Mouse (Mus musculus): Measurements from ENCODE around the gene Cdk6. TPM values are rescaled to one million over a fixed set of nuclear protein-coding genes. Genes with fewer than 3 reads are reported as not detected.

Cdk6 gene
- polyA plus RNA-seq, 1 experiment from 2014 or later: 16.0 TPM

GRCm38 (mm10) chr5:3460907-3461306, 119.6 kb downstream of the Cdk6 start:
- Histone ChIP-seq H3K27ac (ENCODE audit: low read length) (no peak overlapping the region), H3K4me1 (ENCODE audit: control insufficient read depth, low read depth, low read length) (peaks cover 27% of the 10 kb centered on the region)
- no peak for ATAC-seq (ENCODE audit: low read depth)

DNA sequence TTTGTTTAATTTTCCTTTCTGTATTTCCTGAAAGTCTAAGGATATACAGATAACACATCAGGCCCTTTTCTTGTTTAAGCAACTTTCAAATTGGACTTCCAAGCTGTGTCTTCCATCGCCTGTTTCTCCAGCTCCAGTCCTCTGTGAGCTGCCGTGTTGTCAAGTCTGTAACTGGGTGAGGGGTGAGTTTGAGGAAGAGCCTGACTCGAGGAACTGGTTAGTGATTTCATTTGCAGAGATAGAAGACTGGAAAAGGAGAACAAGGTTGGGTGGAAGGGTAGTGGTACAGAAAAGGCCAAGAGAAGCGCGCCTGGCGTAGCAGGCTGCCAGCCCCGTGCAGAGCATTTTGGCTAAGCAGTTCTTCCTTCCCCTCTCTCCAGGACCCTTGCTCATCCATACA, 120.1 kb downstream of the Cdk6 start:
- no peaks in the 10 kb centered on the region for H3K27me3 ChIP-seq (ENCODE audit: control insufficient read depth, insufficient read depth, low read depth, low read length)
- H3K4me3 ChIP-seq (ENCODE audit: low read depth, low read length): no peak overlapping the region
- ATAC-seq (ENCODE audit: low read depth): no peak
- WGBS (ENCODE audit: insufficient replicate concordance): 60% methylated on average over 7 of the region's 7 CpGs
- H3K9ac ChIP-seq (ENCODE audit: low read depth, low read length): no peak overlapping the region
- no peaks in the 10 kb centered on the region for H3K36me3 ChIP-seq (ENCODE audit: control insufficient read depth, insufficient read depth)
- H3K27ac ChIP-seq (ENCODE audit: low read length): no peak overlapping the region
- H3K4me2 ChIP-seq (ENCODE audit: low read depth, low read length): no peak overlapping the region
- H3K9me3 ChIP-seq (replicated peaks; ENCODE audit: control insufficient read depth, low read length): no peaks in the 10 kb centered on the region
- H3K4me1 ChIP-seq (ENCODE audit: control insufficient read depth, low read depth, low read length): peaks cover 31% of the 10 kb centered on the region

More at GRCm38 (mm10) chr5:3460907-3461306, 119.6 kb downstream of the Cdk6 start:
- Histone ChIP-seq H3K36me3 (ENCODE audit: control insufficient read depth, insufficient read depth) (no peaks in the 10 kb centered on the region), H3K9me3 (replicated peaks; ENCODE audit: control insufficient read depth, low read length) (no peaks in the 10 kb centered on the region), H3K27me3 (ENCODE audit: control insufficient read depth, insufficient read depth, low read depth, low read length) (no peaks in the 10 kb centered on the region), H3K9ac (ENCODE audit: low read depth, low read length) (no peak overlapping the region), H3K4me3 (ENCODE audit: low read depth, low read length) (no peak overlapping the region), H3K4me2 (ENCODE audit: low read depth, low read length) (no peak overlapping the region)
- 31% methylated on average over 9 of the region's 9 CpGs for WGBS (ENCODE audit: insufficient replicate concordance)

DNA sequence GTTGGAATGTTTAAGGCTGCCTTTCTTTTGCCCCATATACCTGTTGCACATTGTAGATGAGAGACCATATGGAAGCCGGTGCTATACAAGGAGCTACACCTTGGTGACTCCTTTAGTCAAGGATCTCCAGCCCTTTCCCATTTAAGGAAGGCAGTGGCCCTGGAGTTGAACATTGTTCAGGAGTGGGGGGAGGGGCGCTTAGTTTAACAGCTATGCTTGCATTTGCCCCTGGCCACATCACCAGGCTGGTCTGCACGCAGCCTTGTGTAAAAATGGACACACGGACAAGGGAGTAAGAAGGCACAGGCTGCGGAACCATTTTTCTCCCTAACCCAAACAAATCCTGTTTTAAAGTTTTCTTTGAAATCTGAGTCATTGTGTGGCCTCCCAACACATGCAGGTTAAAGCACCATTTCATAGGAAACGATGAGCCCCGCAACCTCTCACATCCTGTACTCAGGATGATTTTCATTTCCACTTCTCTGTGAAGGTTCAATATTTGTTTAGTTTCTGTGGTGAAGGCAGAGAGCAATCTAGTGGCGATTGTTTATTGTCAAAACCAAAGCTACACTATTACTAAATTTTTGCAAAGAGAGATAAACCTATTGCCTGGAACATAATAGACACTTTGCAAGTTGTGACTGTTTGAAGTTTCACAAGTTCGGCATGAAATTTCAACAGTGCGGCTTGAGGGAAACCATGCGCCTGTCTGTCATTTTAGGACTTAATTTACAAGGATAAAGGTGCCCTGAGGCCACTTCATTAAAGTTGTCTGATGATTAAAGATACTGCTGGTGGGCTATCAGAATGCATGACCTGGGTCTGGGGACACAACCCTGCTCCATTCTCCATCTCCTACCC, 121.8 kb downstream of the Cdk6 start:
- ATAC-seq (ENCODE audit: low read depth): no peak
- no peak overlapping the region for H3K9ac ChIP-seq (ENCODE audit: low read depth, low read length)
- no peaks in the 10 kb centered on the region for H3K27me3 ChIP-seq (ENCODE audit: control insufficient read depth, insufficient read depth, low read depth, low read length)
- no peaks in the 10 kb centered on the region for H3K36me3 ChIP-seq (ENCODE audit: control insufficient read depth, insufficient read depth)
- H3K4me3 ChIP-seq (ENCODE audit: low read depth, low read length): no peak overlapping the region
- no peak overlapping the region for H3K27ac ChIP-seq (ENCODE audit: low read length)
- H3K4me1 ChIP-seq (ENCODE audit: control insufficient read depth, low read depth, low read length): peaks cover 31% of the 10 kb centered on the region
- H3K9me3 ChIP-seq (replicated peaks; ENCODE audit: control insufficient read depth, low read length): no peaks in the 10 kb centered on the region
- no peak overlapping the region for H3K4me2 ChIP-seq (ENCODE audit: low read depth, low read length)
- 66% methylated on average over 11 of the region's 11 CpGs for WGBS (ENCODE audit: insufficient replicate concordance)

DNA sequence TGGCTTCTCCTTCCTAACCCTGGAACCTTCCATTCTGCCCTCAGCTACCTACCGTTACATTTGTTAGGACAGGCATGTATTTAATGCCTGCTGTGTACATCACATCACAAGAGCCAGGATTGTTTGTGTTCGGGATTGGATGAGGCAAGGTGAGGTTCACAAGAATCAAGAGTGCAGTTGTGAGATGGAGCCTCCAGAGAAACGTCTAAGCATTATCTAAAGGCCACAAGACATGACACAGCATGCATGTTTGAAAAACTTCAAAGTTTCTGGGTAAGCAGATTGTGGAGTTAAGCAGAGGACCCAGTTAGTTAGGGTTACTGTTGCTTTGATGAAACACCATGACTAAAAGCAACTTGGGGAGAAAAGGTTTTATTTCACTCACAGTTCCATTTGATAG, 122.5 kb downstream of the Cdk6 start:
- Histone ChIP-seq H3K27me3 (ENCODE audit: control insufficient read depth, insufficient read depth, low read depth, low read length) (no peaks in the 10 kb centered on the region), H3K4me1 (ENCODE audit: control insufficient read depth, low read depth, low read length) (peaks cover 31% of the 10 kb centered on the region), H3K27ac (ENCODE audit: low read length) (no peak overlapping the region), H3K4me2 (ENCODE audit: low read depth, low read length) (no peak overlapping the region), H3K4me3 (ENCODE audit: low read depth, low read length) (no peak overlapping the region), H3K9me3 (replicated peaks; ENCODE audit: control insufficient read depth, low read length) (no peaks in the 10 kb centered on the region), H3K36me3 (ENCODE audit: control insufficient read depth, insufficient read depth) (no peaks in the 10 kb centered on the region), H3K9ac (ENCODE audit: low read depth, low read length) (no peak overlapping the region)
- ATAC-seq (ENCODE audit: low read depth): no peak
- WGBS (ENCODE audit: insufficient replicate concordance): 36% methylated on average over 3 of the region's 3 CpGs

DNA sequence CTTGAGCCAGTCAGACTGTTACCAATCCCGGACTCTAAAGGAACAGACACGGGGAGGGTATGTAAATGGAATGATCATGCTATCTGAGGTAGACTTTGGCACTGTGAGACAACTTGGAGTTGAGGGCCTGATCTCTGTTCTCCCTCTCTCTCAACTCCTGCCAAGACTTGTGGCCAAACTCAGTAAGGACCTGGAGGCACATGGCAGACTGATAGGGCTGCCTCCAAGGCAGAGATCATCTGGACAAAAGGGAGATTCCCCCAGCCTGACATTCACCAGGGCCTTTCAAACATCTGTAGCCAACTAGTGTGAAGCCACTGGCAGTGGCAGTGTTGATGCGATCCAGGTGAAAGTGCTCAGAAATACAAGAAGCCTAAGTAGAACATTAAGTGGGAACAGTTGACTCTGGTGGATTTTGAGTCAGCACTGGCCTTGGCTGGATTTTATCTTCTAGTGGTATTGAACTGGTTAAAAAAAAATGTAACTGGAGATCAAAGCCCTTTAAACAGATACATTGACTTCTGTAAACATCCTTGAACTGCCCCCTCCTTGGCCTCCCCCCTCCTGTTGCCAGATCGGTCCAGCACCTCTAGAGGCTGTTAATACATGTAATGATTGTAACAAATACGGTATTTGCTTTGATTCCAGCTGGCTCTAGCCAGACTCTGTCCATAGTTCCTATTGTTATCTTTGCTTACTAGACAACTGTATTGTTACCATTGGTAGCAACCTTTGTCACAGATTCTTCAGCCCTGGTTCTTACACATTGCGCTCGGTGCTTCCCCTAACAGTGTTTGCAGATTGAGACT, 125.0 kb downstream of the Cdk6 start:
- H3K9me3 ChIP-seq (replicated peaks; ENCODE audit: control insufficient read depth, low read length): no peaks in the 10 kb centered on the region
- H3K4me2 ChIP-seq (ENCODE audit: low read depth, low read length): no peak overlapping the region
- no peaks in the 10 kb centered on the region for H3K36me3 ChIP-seq (ENCODE audit: control insufficient read depth, insufficient read depth)
- ATAC-seq (ENCODE audit: low read depth): no peak
- peaks cover 26% of the 10 kb centered on the region for H3K4me1 ChIP-seq (ENCODE audit: control insufficient read depth, low read depth, low read length)
- no peaks in the 10 kb centered on the region for H3K27me3 ChIP-seq (ENCODE audit: control insufficient read depth, insufficient read depth, low read depth, low read length)
- H3K27ac ChIP-seq (ENCODE audit: low read length): no peak overlapping the region
- WGBS (ENCODE audit: insufficient replicate concordance): 66% methylated on average over 7 of the region's 7 CpGs
- no peak overlapping the region for H3K9ac ChIP-seq (ENCODE audit: low read depth, low read length)
- H3K4me3 ChIP-seq (ENCODE audit: low read depth, low read length): no peak overlapping the region

DNA sequence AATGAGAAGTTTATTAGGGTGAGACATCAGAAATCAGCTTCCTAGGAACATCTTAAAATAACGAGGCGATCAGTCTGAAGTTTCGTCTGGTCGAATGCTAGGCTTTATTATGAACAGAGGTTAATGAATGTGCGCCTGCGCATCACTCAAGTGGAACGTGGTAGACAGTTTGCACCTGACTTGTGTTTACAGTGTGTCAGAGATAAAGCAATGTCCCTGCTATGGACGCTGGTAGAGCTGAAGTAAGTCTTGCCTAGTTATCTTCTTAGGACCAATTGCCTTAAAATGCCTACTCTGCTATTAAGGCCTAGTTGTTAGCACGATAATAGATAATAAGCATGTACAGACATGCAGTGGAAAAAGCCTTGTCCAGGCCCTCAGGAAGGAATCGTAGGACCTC, 129.6 kb downstream of the Cdk6 start:
- no peak overlapping the region for H3K27ac ChIP-seq (ENCODE audit: low read length)
- H3K36me3 ChIP-seq (ENCODE audit: control insufficient read depth, insufficient read depth): no peaks in the 10 kb centered on the region
- H3K4me2 ChIP-seq (ENCODE audit: low read depth, low read length): no peak overlapping the region
- H3K27me3 ChIP-seq (ENCODE audit: control insufficient read depth, insufficient read depth, low read depth, low read length): no peaks in the 10 kb centered on the region
- peaks cover 4% of the 10 kb centered on the region; the same call in 1 of the 2 replicates for H3K4me1 ChIP-seq (ENCODE audit: control insufficient read depth, low read depth, low read length)
- H3K9me3 ChIP-seq (replicated peaks; ENCODE audit: control insufficient read depth, low read length): no peaks in the 10 kb centered on the region
- 71% methylated on average over 10 of the region's 10 CpGs for WGBS (ENCODE audit: insufficient replicate concordance)
- H3K9ac ChIP-seq (ENCODE audit: low read depth, low read length): no peak overlapping the region
- no peak overlapping the region for H3K4me3 ChIP-seq (ENCODE audit: low read depth, low read length)
- no peak for ATAC-seq (ENCODE audit: low read depth)

DNA sequence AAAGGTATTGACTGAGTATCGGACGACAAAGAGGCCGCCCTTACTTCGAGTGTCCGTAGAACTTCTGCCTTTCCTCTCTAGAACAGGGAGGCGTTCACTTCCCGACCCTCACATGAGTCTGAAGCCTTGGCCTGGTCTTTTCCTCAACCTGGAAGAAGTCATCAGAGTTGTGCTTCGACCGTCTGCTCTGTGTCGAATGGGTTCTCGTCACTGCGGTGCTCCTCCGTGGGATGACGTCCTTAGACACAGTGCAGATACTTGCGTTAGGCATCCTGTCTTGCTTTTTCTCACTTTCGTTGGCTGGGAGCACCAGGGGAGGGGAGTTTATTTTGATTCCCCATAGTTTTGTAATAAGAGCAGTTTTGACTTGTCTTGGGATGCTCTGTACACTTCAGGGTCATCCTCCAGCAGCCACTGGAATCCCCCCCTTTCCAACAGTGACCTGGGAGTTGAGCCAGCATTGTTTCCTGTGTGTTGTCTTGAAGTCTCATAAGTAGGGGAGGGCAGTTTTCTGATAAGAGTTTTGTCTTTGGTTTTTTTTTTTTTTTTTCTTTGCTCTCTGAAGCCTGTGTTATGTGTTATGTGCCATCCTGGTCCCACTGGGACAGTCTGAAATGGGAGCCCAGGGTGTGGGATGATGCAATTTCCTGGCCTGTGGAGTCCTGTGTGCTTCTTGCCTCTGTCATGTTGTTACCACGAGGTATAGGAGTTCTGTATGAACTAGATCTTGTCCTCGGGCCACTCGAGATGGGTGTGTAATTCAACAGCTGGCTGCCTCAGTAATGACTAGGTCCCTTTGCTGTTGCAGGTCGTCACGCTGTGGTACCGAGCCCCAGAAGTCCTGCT, 131.2 kb downstream of the Cdk6 start:
- no peak for ATAC-seq (ENCODE audit: low read depth)
- H3K4me1 ChIP-seq (ENCODE audit: control insufficient read depth, low read depth, low read length): no peaks in the 10 kb centered on the region
- no peaks in the 10 kb centered on the region for H3K27me3 ChIP-seq (ENCODE audit: control insufficient read depth, insufficient read depth, low read depth, low read length)
- 74% methylated on average over 22 of the region's 22 CpGs for WGBS (ENCODE audit: insufficient replicate concordance)
- H3K36me3 ChIP-seq (ENCODE audit: control insufficient read depth, insufficient read depth): 0 out of 2 replicates have a peak, but pooled peaks cover 3% of the 10 kb centered on the region
- H3K4me3 ChIP-seq (ENCODE audit: low read depth, low read length): no peak overlapping the region
- no peak overlapping the region for H3K9ac ChIP-seq (ENCODE audit: low read depth, low read length)
- no peak overlapping the region for H3K4me2 ChIP-seq (ENCODE audit: low read depth, low read length)
- no peaks in the 10 kb centered on the region for H3K9me3 ChIP-seq (replicated peaks; ENCODE audit: control insufficient read depth, low read length)
- H3K27ac ChIP-seq (ENCODE audit: low read length): no peak overlapping the region

- Histone ChIP-seq H3K9me3 (replicated peaks; ENCODE audit: control insufficient read depth, low read length) (no peaks in the 10 kb centered on the region), H3K27me3 (ENCODE audit: control insufficient read depth, insufficient read depth, low read depth, low read length) (no peaks in the 10 kb centered on the region), H3K36me3 (ENCODE audit: control insufficient read depth, insufficient read depth) (0 out of 2 replicates have a peak, but pooled peaks cover 3% of the 10 kb centered on the region), H3K4me2 (ENCODE audit: low read depth, low read length) (no peak overlapping the region), H3K27ac (ENCODE audit: low read length) (no peak overlapping the region), H3K9ac (ENCODE audit: low read depth, low read length) (no peak overlapping the region), H3K4me1 (ENCODE audit: control insufficient read depth, low read depth, low read length) (no peaks in the 10 kb centered on the region), H3K4me3 (ENCODE audit: low read depth, low read length) (no peak overlapping the region)
- 56% methylated on average over 3 of the region's 3 CpGs for WGBS (ENCODE audit: insufficient replicate concordance)
- ATAC-seq (ENCODE audit: low read depth): no peak
Measured at GRCm38 (mm10) chr5:3477711-3478110, 136.4 kb downstream of the Cdk6 start.
